Mouse (Mus musculus) liver, postnatal 0 days (tissue): ENCODE data around the gene Adamtsl3.

Source experiments
- CTCF ChIP-seq: sonication (generic); IDR thresholded peaks from 2 replicates; pipeline ENCODE4 v1.5.1; 2016; ENCODE audit warnings: antibody characterized with exemption, low read depth
- EP300 ChIP-seq: IDR thresholded peaks from 2 replicates; pipeline ENCODE4 v1.6.1; 2016; ENCODE audit warnings: antibody characterized with exemption, low read depth, mild to moderate bottlenecking

- TF ChIP-seq CTCF (no peak), EP300 (no peak)
Observed at GRCm38 (mm10) chr7:82366056-82366455, 30.6 kb downstream of the Adamtsl3 start.
